In the genomic region with DNA sequence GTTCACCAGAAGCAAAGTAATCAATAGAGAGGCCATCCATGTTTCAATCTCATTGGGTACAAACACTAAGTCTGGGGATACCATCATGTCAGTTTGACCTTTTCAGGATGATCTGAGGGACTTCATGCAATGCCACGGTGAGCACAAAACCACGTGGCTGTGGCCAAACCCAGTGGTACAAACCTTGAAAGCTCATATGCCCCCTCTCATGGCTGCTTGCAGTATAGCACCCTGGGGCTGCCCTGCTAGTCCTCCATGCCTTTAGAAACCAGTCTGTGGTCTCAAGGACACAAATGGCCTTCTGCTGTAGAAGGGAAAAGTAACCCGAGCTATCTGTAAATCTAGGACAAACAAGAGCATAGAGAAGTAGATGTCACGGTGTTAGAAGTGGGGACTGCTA, we compare ENCODE assay signal across 10 mouse cellular contexts.
A peak's percentile ranks its signal among the peaks of the same experiment; 100 is the strongest.
DNase-seq lines count a peak whose midpoint lies in the region; ATAC-seq and TF ChIP-seq lines count a peak whose summit lies in the region.
"Had no signal": no experiment of that assay in that cellular context is flagged by ENCODE, and none has a peak within 500 bp of the region (broad histone marks: within the 10 kb centered on the region; RNA-seq: fewer than 3 reads in every experiment).

No protein-coding gene starts in this region.

- H3K79me2 ChIP-seq in heart, adult 2 months (replicated peaks; ENCODE audit: control insufficient read depth, insufficient read depth, low read length): no peaks in the 10 kb centered on the region

- TF ChIP-seq POLR2A in heart, adult 2 months (IDR thresholded peaks at IDR 0.05; ENCODE audit: insufficient read depth, low read depth, low read length): no peak
- no peak for TF ChIP-seq POLR2A in testis, adult 2 months (IDR thresholded peaks at IDR 0.05; ENCODE audit: control insufficient read depth, low read depth, low read length)
- no peak for TF ChIP-seq POLR2A in lung, adult 2 months (IDR thresholded peaks at IDR 0.05; ENCODE audit: borderline replicate concordance, extremely low read depth, low read depth, low read length)

- intact Hi-C loops in heart, adult 2 months (cut with DNase I): no loop called here

- no peaks in the 10 kb centered on the region; the same call in 1 of the 2 replicates for H3K27me3 ChIP-seq in heart, adult 2 months (ENCODE audit: control insufficient read depth, insufficient read depth, low read length)
- no peaks in the 10 kb centered on the region for H3K27me3 ChIP-seq in heart, embryonic 10.5 days (ENCODE audit: insufficient read depth, poor library complexity, severe bottlenecking)
- H3K27me3 ChIP-seq in testis, adult 2 months (ENCODE audit: control insufficient read depth, insufficient read depth, low read length): no peaks in the 10 kb centered on the region
- H3K27me3 ChIP-seq in intestine, embryonic 16.5 days (replicated peaks; ENCODE audit: control insufficient read depth, insufficient read depth, low read length): no peaks in the 10 kb centered on the region
- H3K27me3 ChIP-seq: heart, embryonic 13.5 days had no signal

- H3K9me3 ChIP-seq in heart, embryonic 10.5 days: no peaks in the 10 kb centered on the region
- H3K9me3 ChIP-seq in intestine, embryonic 16.5 days (ENCODE audit: control insufficient read depth, low read length): no peaks in the 10 kb centered on the region
- H3K9me3 ChIP-seq: heart, embryonic 13.5 days had no signal

- H3K4me3 ChIP-seq in heart, adult 2 months: no peak overlapping the region
- H3K4me3 ChIP-seq in heart, embryonic 10.5 days: no peak overlapping the region
- no peak overlapping the region for H3K4me3 ChIP-seq in testis, adult 2 months (ENCODE audit: control insufficient read depth, low read depth, low read length)
- no peak overlapping the region for H3K4me3 ChIP-seq in lung, adult 2 months (replicated peaks; ENCODE audit: extremely low read depth, low read depth, low read length)
- H3K4me3 ChIP-seq in intestine, embryonic 16.5 days (ENCODE audit: low read length): no peak overlapping the region
- H3K4me3 ChIP-seq: heart, embryonic 13.5 days had no signal

- no peak for ATAC-seq in intestine, embryonic 16.5 days

- TF ChIP-seq EP300 in heart, adult 2 months (IDR thresholded peaks at IDR 0.05; ENCODE audit: insufficient read depth, low read depth, low read length): no peak

- no peaks in the 10 kb centered on the region for H3K36me3 ChIP-seq in heart, adult 2 months (ENCODE audit: control insufficient read depth, insufficient read depth, low read length)
- H3K36me3 ChIP-seq in heart, embryonic 10.5 days: peaks cover 33% of the 10 kb centered on the region
- H3K36me3 ChIP-seq in testis, adult 2 months (ENCODE audit: control insufficient read depth, insufficient read depth, low read length): no peaks in the 10 kb centered on the region
- H3K36me3 ChIP-seq in intestine, embryonic 16.5 days (ENCODE audit: control insufficient read depth, insufficient read depth, low read length): peaks cover 21% of the 10 kb centered on the region; the same call in 1 of the 2 replicates

- no peak overlapping the region for H3K4me2 ChIP-seq in intestine, embryonic 16.5 days (ENCODE audit: low read depth, low read length)
- H3K4me2 ChIP-seq: heart, embryonic 13.5 days had no signal

- H3K9ac ChIP-seq in heart, adult 2 months (ENCODE audit: low read depth, low read length): no peak overlapping the region
- H3K9ac ChIP-seq in intestine, embryonic 16.5 days (ENCODE audit: low read depth, low read length): no peak overlapping the region
- H3K9ac ChIP-seq: heart, embryonic 13.5 days had no signal

- WGBS in heart, adult 2 months: 51% methylated on average over 4 of the region's 4 CpGs
- WGBS in heart, embryonic 10.5 days: 28% methylated on average over 4 of the region's 4 CpGs
- 30% methylated on average over 4 of the region's 4 CpGs for WGBS in lung, adult 2 months
- 43% methylated on average over 4 of the region's 4 CpGs for WGBS in intestine, embryonic 16.5 days

- DNase-seq in heart, adult 2 months: no peak
- DNase-seq in heart, embryonic 10.5 days (ENCODE audit: low spot score): no peak
- DNase-seq in testis, postnatal 14 days (ENCODE audit: low spot score): no peak
- DNase-seq in embryo, embryonic 10.5 days (ENCODE audit: low spot score): peak; percentile 66
- peak; percentile 28 for DNase-seq in lung, adult 2 months
- DNase-seq in cerebellum, adult 8-10 months: no peak

- TF ChIP-seq CTCF in heart, adult 2 months (IDR thresholded peaks at IDR 0.05): peak; percentile 54
- peak; percentile 46; the same call in 1 of the 2 replicates for TF ChIP-seq CTCF in testis, adult 2 months (IDR thresholded peaks at IDR 0.05; ENCODE audit: control insufficient read depth, insufficient read depth, insufficient replicate concordance, low read depth, low read length)
- peak; percentile 77 for TF ChIP-seq CTCF in lung, adult 2 months (IDR thresholded peaks at IDR 0.05; ENCODE audit: insufficient read depth, low read length)

- H3K4me1 ChIP-seq in heart, adult 2 months (ENCODE audit: control insufficient read depth, insufficient read depth, low read length): no peaks in the 10 kb centered on the region
- H3K4me1 ChIP-seq in heart, embryonic 10.5 days: no peaks in the 10 kb centered on the region
- no peaks in the 10 kb centered on the region for H3K4me1 ChIP-seq in testis, adult 2 months (ENCODE audit: control insufficient read depth, insufficient read depth, low read length)
- H3K4me1 ChIP-seq in lung, adult 2 months (ENCODE audit: control insufficient read depth, insufficient read depth, low read length): no peaks in the 10 kb centered on the region
- no peaks in the 10 kb centered on the region for H3K4me1 ChIP-seq in intestine, embryonic 16.5 days (ENCODE audit: control insufficient read depth, insufficient read depth, low read length)
- H3K4me1 ChIP-seq: heart, embryonic 13.5 days had no signal

- no peak overlapping the region for H3K27ac ChIP-seq in heart, adult 2 months
- H3K27ac ChIP-seq in heart, embryonic 10.5 days: no peak overlapping the region
- no peak overlapping the region for H3K27ac ChIP-seq in testis, adult 2 months (ENCODE audit: control insufficient read depth, insufficient read depth, low read depth, low read length)
- H3K27ac ChIP-seq in intestine, embryonic 16.5 days (ENCODE audit: low read length): no peak overlapping the region
- H3K27ac ChIP-seq: heart, embryonic 13.5 days; macrophage had no signal

Comparison
In these comparisons a context has a peak if more than half of its experiments do, and no peak if none do; other contexts are left out.
1. DNase-seq: peak in embryo, embryonic 10.5 days (single experiment) and lung, adult 2 months (single experiment); none in heart, adult 2 months (0 of 2), heart, embryonic 10.5 days (single experiment), testis, postnatal 14 days (single experiment) and cerebellum, adult 8-10 months (single experiment).
2. Peak in every context shown above with its lines, with median percentiles within 50 percentile points of each other: CTCF ChIP-seq.